In genomic region chr2:151893122-151893774, GRCm38 (mm10) we compare ENCODE assay signal across 15 mouse cellular contexts. TPM values are rescaled to one million over a fixed set of nuclear protein-coding genes. Genes with fewer than 3 reads are reported as not detected.
DNase-seq lines count a peak whose midpoint lies in the region; ATAC-seq lines count a peak whose summit lies in the region.
"Had no signal": no experiment of that assay in that cellular context is flagged by ENCODE, and none has a peak within 500 bp of the region (broad histone marks: within the 10 kb centered on the region; RNA-seq: fewer than 3 reads in every experiment).

No protein-coding gene starts in this region.

- H3K27me3 ChIP-seq in hindbrain, embryonic 11.5 days (ENCODE audit: control insufficient read depth, insufficient read depth, low read length), result no peaks in the 10 kb centered on the region
- H3K27me3 ChIP-seq in hindbrain, embryonic 16.5 days (replicated peaks; ENCODE audit: control insufficient read depth, insufficient read depth, low read length), result no peaks in the 10 kb centered on the region
- H3K27me3 ChIP-seq in embryonic facial prominence, embryonic 10.5 days (replicated peaks; ENCODE audit: low read depth, poor library complexity, severe bottlenecking), result no peaks in the 10 kb centered on the region
- no peaks in the 10 kb centered on the region for H3K27me3 ChIP-seq in hindbrain, embryonic 14.5 days (ENCODE audit: control insufficient read depth, insufficient read depth, low read length)
- no peaks in the 10 kb centered on the region for H3K27me3 ChIP-seq in midbrain, embryonic 14.5 days (ENCODE audit: control insufficient read depth, insufficient read depth, low read length)
- H3K27me3 ChIP-seq: embryonic facial prominence, embryonic 12.5 days; heart, embryonic 13.5 days; intestine, embryonic 15.5 days had no signal

- no peaks in the 10 kb centered on the region for H3K9me3 ChIP-seq in hindbrain, embryonic 11.5 days (ENCODE audit: control insufficient read depth, low read length)
- no peaks in the 10 kb centered on the region for H3K9me3 ChIP-seq in hindbrain, embryonic 16.5 days (ENCODE audit: control insufficient read depth, low read length)
- H3K9me3 ChIP-seq in embryonic facial prominence, embryonic 10.5 days, result no peaks in the 10 kb centered on the region
- no peaks in the 10 kb centered on the region for H3K9me3 ChIP-seq in hindbrain, embryonic 14.5 days (ENCODE audit: control insufficient read depth, low read length)
- H3K9me3 ChIP-seq in midbrain, embryonic 14.5 days (ENCODE audit: control insufficient read depth, low read length), result no peaks in the 10 kb centered on the region
- H3K9me3 ChIP-seq: embryonic facial prominence, embryonic 12.5 days; heart, embryonic 13.5 days; intestine, embryonic 15.5 days had no signal

- no peaks in the 10 kb centered on the region; the same call in 1 of the 2 replicates for H3K4me1 ChIP-seq in hindbrain, embryonic 11.5 days (replicated peaks; ENCODE audit: control insufficient read depth, insufficient read depth, low read length)
- peaks cover 7% of the 10 kb centered on the region; the same call in 1 of the 2 replicates for H3K4me1 ChIP-seq in hindbrain, embryonic 16.5 days (ENCODE audit: control insufficient read depth, insufficient read depth, low read depth, low read length)
- peaks cover 34% of the 10 kb centered on the region for H3K4me1 ChIP-seq in embryonic facial prominence, embryonic 10.5 days
- H3K4me1 ChIP-seq in hindbrain, embryonic 14.5 days (replicated peaks; ENCODE audit: control insufficient read depth, insufficient read depth, low read length), result no peaks in the 10 kb centered on the region
- 0 out of 2 replicates have a peak, but pooled peaks cover 6% of the 10 kb centered on the region for H3K4me1 ChIP-seq in midbrain, embryonic 14.5 days (ENCODE audit: control insufficient read depth, insufficient read depth, low read length)
- H3K4me1 ChIP-seq: heart, embryonic 13.5 days; intestine, embryonic 15.5 days had no signal

- 44% methylated on average over 15 of the region's 15 CpGs for WGBS in hindbrain, embryonic 11.5 days
- WGBS in hindbrain, embryonic 16.5 days, result 42% methylated on average over 15 of the region's 15 CpGs
- 49% methylated on average over 15 of the region's 15 CpGs for WGBS in embryonic facial prominence, embryonic 10.5 days
- WGBS in hindbrain, embryonic 14.5 days, result 39% methylated on average over 15 of the region's 15 CpGs
- 36% methylated on average over 15 of the region's 15 CpGs for WGBS in midbrain, embryonic 14.5 days

- peak; percentile 46; the same call in 1 of the 2 replicates for ATAC-seq in hindbrain, embryonic 11.5 days (ENCODE audit: low FRiP score)
- ATAC-seq in hindbrain, embryonic 16.5 days, result no peak
- ATAC-seq in hindbrain, embryonic 14.5 days (ENCODE audit: low FRiP score), result peak; percentile 54; the same call in 1 of the 2 replicates
- ATAC-seq in midbrain, embryonic 14.5 days (ENCODE audit: low FRiP score, low TSS enrichment), result no peak; the same call in 1 of the 2 replicates
- ATAC-seq: CD4-positive, CD25-positive, alpha-beta regulatory T cell, adult 4 months; intestine, embryonic 15.5 days had no signal

- H3K4me2 ChIP-seq in hindbrain, embryonic 11.5 days (replicated peaks; ENCODE audit: low read depth, low read length), result no peak overlapping the region
- no peak overlapping the region for H3K4me2 ChIP-seq in hindbrain, embryonic 16.5 days (ENCODE audit: low read length)
- H3K4me2 ChIP-seq in hindbrain, embryonic 14.5 days (replicated peaks), result no peak overlapping the region
- H3K4me2 ChIP-seq in midbrain, embryonic 14.5 days (ENCODE audit: low read length), result no peak overlapping the region
- H3K4me2 ChIP-seq: embryonic facial prominence, embryonic 12.5 days; heart, embryonic 13.5 days; intestine, embryonic 15.5 days had no signal

- no peak overlapping the region for H3K9ac ChIP-seq in hindbrain, embryonic 11.5 days (ENCODE audit: low read depth, low read length)
- H3K9ac ChIP-seq in hindbrain, embryonic 16.5 days (ENCODE audit: low read depth, low read length), result no peak overlapping the region
- H3K9ac ChIP-seq in hindbrain, embryonic 14.5 days, result 0 out of 2 replicates have a peak overlapping the region, but pooled peaks have one; percentile 12
- H3K9ac ChIP-seq in midbrain, embryonic 14.5 days (replicated peaks; ENCODE audit: low read length), result 0 out of 2 replicates have a peak overlapping the region, but pooled peaks have one; percentile 16
- H3K9ac ChIP-seq: embryonic facial prominence, embryonic 12.5 days; heart, embryonic 13.5 days; intestine, embryonic 15.5 days had no signal

- peak; percentile 39 for DNase-seq in hindbrain, embryonic 11.5 days (ENCODE audit: low spot score)
- peak; percentile 43 for DNase-seq in embryonic facial prominence, embryonic 10.5 days (ENCODE audit: low spot score)
- DNase-seq in hindbrain, embryonic 14.5 days (ENCODE audit: low spot score), result no peak
- DNase-seq in midbrain, embryonic 14.5 days, result peak; percentile 39
- DNase-seq in left cerebral cortex, postnatal 10 days (ENCODE audit: extremely low spot score in 1 of 2, low spot score in 2 of 2), result no peak
- DNase-seq in layer of hippocampus, postnatal 14 days (ENCODE audit: low spot score in 2 of 2), result no peak
- DNase-seq: adrenal gland, adult 2 months; liver had no signal

- intact Hi-C loops in left cerebral cortex, postnatal 10 days (cut with DNase I), result no loop called here

- H3K36me3 ChIP-seq in hindbrain, embryonic 11.5 days (ENCODE audit: control insufficient read depth, insufficient read depth, low read length), result no peaks in the 10 kb centered on the region
- no peaks in the 10 kb centered on the region for H3K36me3 ChIP-seq in hindbrain, embryonic 16.5 days (ENCODE audit: control insufficient read depth, insufficient read depth, low read length)
- H3K36me3 ChIP-seq in embryonic facial prominence, embryonic 10.5 days (replicated peaks), result no peaks in the 10 kb centered on the region
- H3K36me3 ChIP-seq in hindbrain, embryonic 14.5 days (replicated peaks; ENCODE audit: control insufficient read depth, insufficient read depth), result no peaks in the 10 kb centered on the region
- no peaks in the 10 kb centered on the region for H3K36me3 ChIP-seq in midbrain, embryonic 14.5 days (ENCODE audit: control insufficient read depth, insufficient read depth, low read length)
- H3K36me3 ChIP-seq: embryonic facial prominence, embryonic 12.5 days; heart, embryonic 13.5 days; intestine, embryonic 15.5 days had no signal

- H3K27ac ChIP-seq in hindbrain, embryonic 11.5 days (ENCODE audit: low read depth, low read length), result 0 out of 2 replicates have a peak overlapping the region, but pooled peaks have one; percentile 13
- no peak overlapping the region for H3K27ac ChIP-seq in hindbrain, embryonic 16.5 days (ENCODE audit: low read depth, low read length)
- peak overlapping the region; percentile 79 for H3K27ac ChIP-seq in embryonic facial prominence, embryonic 10.5 days (replicated peaks)
- no peak overlapping the region for H3K27ac ChIP-seq in hindbrain, embryonic 14.5 days
- H3K27ac ChIP-seq in midbrain, embryonic 14.5 days (replicated peaks; ENCODE audit: low read depth, low read length), result peak overlapping the region; percentile 32; the same call in 1 of the 2 replicates
- H3K27ac ChIP-seq: embryonic facial prominence, embryonic 12.5 days; heart, embryonic 13.5 days; intestine, embryonic 15.5 days; layer of hippocampus, adult 2 months; stomach, postnatal 0 days had no signal

- H3K4me3 ChIP-seq in hindbrain, embryonic 11.5 days (ENCODE audit: low read depth, low read length), result no peak overlapping the region
- no peak overlapping the region for H3K4me3 ChIP-seq in hindbrain, embryonic 16.5 days (ENCODE audit: low read length)
- 0 out of 2 replicates have a peak overlapping the region, but pooled peaks have one; percentile 5 for H3K4me3 ChIP-seq in embryonic facial prominence, embryonic 10.5 days
- no peak overlapping the region for H3K4me3 ChIP-seq in hindbrain, embryonic 14.5 days (replicated peaks; ENCODE audit: low read length)
- no peak overlapping the region for H3K4me3 ChIP-seq in midbrain, embryonic 14.5 days (replicated peaks; ENCODE audit: low read depth, low read length)
- H3K4me3 ChIP-seq: embryonic facial prominence, embryonic 12.5 days; heart, embryonic 13.5 days; intestine, embryonic 15.5 days; layer of hippocampus, adult 2 months had no signal

RNA-seq across cellular contexts. Expression of gene Angpt4, which starts 17.8 kb away (rescaled TPM):
- polyA plus RNA-seq in hindbrain, embryonic 11.5 days (2014; fragmentation: Nextera tagmentation; extraction: Ambion mirVana), result 0.14 and 0.23 TPM in 2 replicates
- polyA plus RNA-seq in hindbrain, embryonic 16.5 days (2015; fragmentation: Nextera tagmentation; extraction: Ambion mirVana), result 0.36 and 0.46 TPM in 2 replicates
- 0.27 and 0.73 TPM in 2 replicates for polyA plus RNA-seq in embryonic facial prominence, embryonic 10.5 days (2016; fragmentation: Nextera tagmentation; extraction: Ambion mirVana)
- 0.08 and 0.31 TPM in 2 replicates for polyA plus RNA-seq in hindbrain, embryonic 14.5 days (2014; fragmentation: Nextera tagmentation; extraction: Ambion mirVana)
- 0.17 TPM in 1 of 2 replicates, not detected in the other for polyA plus RNA-seq in midbrain, embryonic 14.5 days (2014; fragmentation: Nextera tagmentation; extraction: Ambion mirVana)
- total RNA-seq in left cerebral cortex, postnatal 10 days (2021), result under 1 TPM in 1 of 2 experiments, not detected in 1; 0.19 TPM
- total RNA-seq in layer of hippocampus, postnatal 14 days (2021), result under 1 TPM; 0.14 to 0.52 TPM
- polyA plus RNA-seq: CD4-positive, CD25-positive, alpha-beta regulatory T cell, adult 4 months had no signal

RNA-seq across cellular contexts. Expression of gene Rspo4, which starts 50.5 kb away (rescaled TPM):
- 0.66 and 0.77 TPM in 2 replicates for polyA plus RNA-seq in hindbrain, embryonic 11.5 days (2014; fragmentation: Nextera tagmentation; extraction: Ambion mirVana)
- polyA plus RNA-seq in hindbrain, embryonic 16.5 days (2015; fragmentation: Nextera tagmentation; extraction: Ambion mirVana), result 0.35 and 0.55 TPM in 2 replicates
- 0.67 and 0.85 TPM in 2 replicates for polyA plus RNA-seq in embryonic facial prominence, embryonic 10.5 days (2016; fragmentation: Nextera tagmentation; extraction: Ambion mirVana)
- polyA plus RNA-seq in hindbrain, embryonic 14.5 days (2014; fragmentation: Nextera tagmentation; extraction: Ambion mirVana), result 0.17 and 0.55 TPM in 2 replicates
- 0.32 TPM in 2 replicates for polyA plus RNA-seq in midbrain, embryonic 14.5 days (2014; fragmentation: Nextera tagmentation; extraction: Ambion mirVana)
- under 1 TPM in 1 of 2 experiments, not detected in 1; 0.19 TPM for total RNA-seq in left cerebral cortex, postnatal 10 days (2021)
- not detected for total RNA-seq in layer of hippocampus, postnatal 14 days (2021)
- total RNA-seq: layer of hippocampus, adult 2 months had no signal
- polyA plus RNA-seq: CD4-positive, CD25-positive, alpha-beta regulatory T cell, adult 4 months; heart, embryonic 13.5 days; intestine, embryonic 15.5 days had no signal

Comparison
In these comparisons a context has a peak if more than half of its experiments do, and no peak if none do; other contexts are left out.
1. ATAC-seq: peak in hindbrain, embryonic 11.5 days (single experiment) and hindbrain, embryonic 14.5 days (single experiment); none in hindbrain, embryonic 16.5 days (single experiment) and midbrain, embryonic 14.5 days (single experiment).
2. DNase-seq: peak in hindbrain, embryonic 11.5 days (single experiment), embryonic facial prominence, embryonic 10.5 days (single experiment) and midbrain, embryonic 14.5 days (single experiment); none in hindbrain, embryonic 14.5 days (single experiment), left cerebral cortex, postnatal 10 days (0 of 2) and layer of hippocampus, postnatal 14 days (0 of 2).
3. H3K27ac ChIP-seq: peak in hindbrain, embryonic 11.5 days (single experiment), embryonic facial prominence, embryonic 10.5 days (single experiment) and midbrain, embryonic 14.5 days (single experiment); none in hindbrain, embryonic 16.5 days (single experiment) and hindbrain, embryonic 14.5 days (single experiment).
4. H3K9ac ChIP-seq: peak in hindbrain, embryonic 14.5 days (single experiment) and midbrain, embryonic 14.5 days (single experiment); none in hindbrain, embryonic 11.5 days (single experiment) and hindbrain, embryonic 16.5 days (single experiment).